Mouse (Mus musculus) heart, postnatal 25 days (tissue): ENCODE results near the gene Jag2. TPM values are rescaled to one million over a fixed set of nuclear protein-coding genes. Genes with fewer than 3 reads are reported as not detected.

Source experiments
- DNase-seq: peaks from one replicate; pipeline ENCODE4 v3.0.0; 2022; ENCODE audit warnings: low spot score
- intact Hi-C: fragments of 180-260 bp; cut with DNase I; formaldehyde crosslinking; loops from one replicate; pipeline ENCODE4 v1.15.1; 2025
- total RNA-seq, 2 experiments: library from RNA; stranded (reverse); gene quantifications; 2 replicates each; pipeline ENCODE4 v1.2.3; 2021

Gene Jag2
- total RNA-seq, 2 experiments from 2014 or later = 22.4 to 34.7 TPM

- intact Hi-C loops = loop anchor here (1.0 to 10.0 kb wide), 4 partner anchors 51 to 227 kb away; partner anchors contain the start of gene Tex22
- DNase-seq = peak; percentile 82
These were observed 54.2 kb downstream of the Jag2 start for GRCm38 (mm10) chr12:112875225-112876013.

GRCm38 (mm10) chr12:112874199-112874598 is 55.4 kb downstream of the Jag2 start:
- no peak for DNase-seq
- intact Hi-C loops = loop anchor here (10.0 kb wide), 1 partner anchor 201 kb away; the partner anchor contains the start of gene Tex22

GRCm38 (mm10) chr12:112873452-112874190 is 56.0 kb downstream of the Jag2 start:
- intact Hi-C loops = loop anchor here (10.0 kb wide), 1 partner anchor 201 kb away; the partner anchor contains the start of gene Tex22
- no peak for DNase-seq

- intact Hi-C loops = loop anchor here (10.0 kb wide), 1 partner anchor 202 kb away; the partner anchor contains the start of gene Tex22
These were observed 56.6 kb downstream of the Jag2 start for GRCm38 (mm10) chr12:112872991-112873390.

GRCm38 (mm10) chr12:112871272-112871671 is 58.3 kb downstream of the Jag2 start:
- intact Hi-C loops = loop anchor here (10.0 kb wide), 1 partner anchor 204 kb away; the partner anchor contains the start of gene Tex22
- no peak for DNase-seq

More at GRCm38 (mm10) chr12:112872991-112873390, 56.6 kb downstream of the Jag2 start:
- DNase-seq = no peak

GRCm38 (mm10) chr12:112870775-112871174 is 58.8 kb downstream of the Jag2 start:
- intact Hi-C loops = loop anchor here (10.0 kb wide), 1 partner anchor 204 kb away; the partner anchor contains the start of gene Tex22
- no peak for DNase-seq

DNA sequence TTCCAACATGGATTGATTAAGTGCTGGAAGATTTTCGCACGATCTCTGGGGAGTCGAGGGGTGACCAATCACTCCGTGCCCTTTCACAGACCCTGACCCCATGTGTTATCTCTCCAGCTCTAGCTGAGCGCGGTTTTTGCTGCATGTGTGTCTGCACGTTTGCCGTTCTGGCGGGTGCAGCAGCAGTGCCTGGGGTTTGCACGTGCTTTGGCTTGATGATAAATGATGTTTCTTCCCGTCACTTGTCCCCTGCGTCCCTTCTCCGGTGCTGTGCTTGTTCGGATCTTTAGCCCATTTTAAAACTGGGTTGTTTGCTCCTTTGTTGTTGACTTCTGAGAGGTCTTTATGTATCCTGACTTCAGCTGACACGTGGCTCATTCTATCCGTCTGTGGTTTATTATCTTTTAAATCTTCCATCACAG is 59.8 kb downstream of the Jag2 start:
- intact Hi-C loops = loop anchor here (10.0 kb wide), 1 partner anchor 205 kb away; the partner anchor contains the start of gene Tex22
- no peak for DNase-seq

- intact Hi-C loops = no loop called here
- DNase-seq = no peak
These were observed 61.1 kb downstream of the Jag2 start, which contains the start of gene Gpr132 for GRCm38 (mm10) chr12:112868178-112869087. Gene Gpr132 (minus strand): TSS chr12:112868228.

- intact Hi-C loops = no loop called here
- DNase-seq = no peak
These were observed 62.4 kb downstream of the Jag2 start for GRCm38 (mm10) chr12:112867106-112867674.

- DNase-seq = no peak
- intact Hi-C loops = no loop called here
These were observed 63.0 kb downstream of the Jag2 start for GRCm38 (mm10) chr12:112866467-112867080.

DNA sequence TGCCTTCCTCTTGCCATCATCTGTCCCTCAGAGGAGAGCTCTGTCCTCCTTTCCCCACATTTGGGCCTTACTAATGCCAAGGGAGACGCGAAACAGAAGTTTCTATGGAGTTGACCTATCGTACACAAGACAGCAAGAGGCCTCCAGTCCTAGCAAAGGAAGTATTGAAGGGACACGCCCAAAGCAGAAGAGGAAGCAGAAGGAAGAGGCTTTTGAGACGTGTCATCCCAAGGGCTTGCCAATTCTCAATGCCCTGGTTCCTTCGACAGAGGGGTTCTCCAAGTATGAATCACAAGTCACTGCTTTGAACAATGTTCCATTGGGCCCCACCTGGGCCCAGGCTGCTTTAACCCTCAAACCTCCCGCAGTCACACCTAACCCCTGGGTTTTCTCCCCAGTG is 64.8 kb downstream of the Jag2 start:
- no peak for DNase-seq
- intact Hi-C loops = no loop called here

DNA sequence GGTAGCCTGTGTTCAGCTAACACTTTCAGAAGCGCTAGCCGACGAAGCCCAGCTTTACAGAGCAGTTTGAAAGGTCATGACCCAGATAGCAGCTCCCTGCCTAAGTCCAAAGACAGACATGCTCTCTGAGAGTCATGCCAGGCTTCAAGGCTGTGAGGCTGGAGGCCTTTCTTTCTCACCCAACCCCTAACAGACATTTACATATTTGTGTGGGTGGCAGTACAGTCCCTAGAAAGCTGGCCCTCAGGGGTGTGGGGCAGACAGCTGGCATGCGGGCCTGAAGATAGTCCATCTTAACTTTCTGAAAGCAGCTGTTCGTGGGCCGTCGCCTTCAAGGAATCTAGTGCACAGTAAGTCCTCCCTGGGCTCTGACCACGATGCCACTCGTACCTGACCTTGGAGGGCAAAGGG is 67.7 kb downstream of the Jag2 start:
- no peak for DNase-seq

DNA sequence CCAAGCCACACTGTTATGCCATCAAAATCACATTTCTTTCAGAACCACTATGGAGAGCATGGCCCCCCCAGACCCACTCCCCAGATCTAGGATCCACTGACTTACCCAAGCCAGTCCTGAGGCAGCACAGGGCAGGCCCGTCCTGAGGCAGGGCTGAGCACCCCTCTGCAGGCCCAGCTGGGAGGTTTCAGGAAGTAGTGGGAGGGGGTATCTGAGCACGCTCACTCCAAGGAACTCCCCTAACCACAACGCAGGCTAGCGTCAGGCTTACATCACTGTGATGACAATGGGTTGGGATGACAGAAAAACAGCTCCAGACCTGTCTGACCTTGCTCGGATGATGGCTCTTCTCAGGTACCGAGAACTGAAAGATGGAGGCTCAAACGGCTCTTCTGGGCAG is 68.8 kb downstream of the Jag2 start:
- no peak for DNase-seq
- intact Hi-C loops = no loop called here

More for the DNA sequence above, 67.7 kb downstream of the Jag2 start:
- intact Hi-C loops = no loop called here

DNA sequence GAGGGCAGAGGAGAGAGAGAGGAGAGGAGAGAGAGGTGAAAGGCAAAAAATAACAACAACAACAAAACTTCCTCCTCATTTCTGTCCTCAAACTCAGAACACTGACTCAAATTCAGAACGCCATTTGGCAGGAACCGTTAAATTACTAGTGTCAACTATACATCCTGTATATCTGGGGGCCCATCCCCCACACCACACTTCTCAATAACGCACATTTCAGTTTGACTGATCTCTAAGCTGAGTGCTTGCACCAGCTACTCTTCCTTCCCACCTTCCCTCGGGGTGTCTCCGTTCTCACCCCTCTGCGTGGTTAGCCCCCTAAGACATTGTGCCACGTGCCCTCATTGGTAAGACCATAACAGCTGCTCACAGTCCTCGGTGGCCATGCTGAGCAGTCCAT is 69.6 kb downstream of the Jag2 start:
- DNase-seq = no peak
- intact Hi-C loops = no loop called here

- DNase-seq = no peak
- intact Hi-C loops = no loop called here
These were observed 70.8 kb downstream of the Jag2 start for GRCm38 (mm10) chr12:112858581-112859336.
